Comparison of ENCODE assay signal across 16 mouse cellular contexts in the genomic region with DNA sequence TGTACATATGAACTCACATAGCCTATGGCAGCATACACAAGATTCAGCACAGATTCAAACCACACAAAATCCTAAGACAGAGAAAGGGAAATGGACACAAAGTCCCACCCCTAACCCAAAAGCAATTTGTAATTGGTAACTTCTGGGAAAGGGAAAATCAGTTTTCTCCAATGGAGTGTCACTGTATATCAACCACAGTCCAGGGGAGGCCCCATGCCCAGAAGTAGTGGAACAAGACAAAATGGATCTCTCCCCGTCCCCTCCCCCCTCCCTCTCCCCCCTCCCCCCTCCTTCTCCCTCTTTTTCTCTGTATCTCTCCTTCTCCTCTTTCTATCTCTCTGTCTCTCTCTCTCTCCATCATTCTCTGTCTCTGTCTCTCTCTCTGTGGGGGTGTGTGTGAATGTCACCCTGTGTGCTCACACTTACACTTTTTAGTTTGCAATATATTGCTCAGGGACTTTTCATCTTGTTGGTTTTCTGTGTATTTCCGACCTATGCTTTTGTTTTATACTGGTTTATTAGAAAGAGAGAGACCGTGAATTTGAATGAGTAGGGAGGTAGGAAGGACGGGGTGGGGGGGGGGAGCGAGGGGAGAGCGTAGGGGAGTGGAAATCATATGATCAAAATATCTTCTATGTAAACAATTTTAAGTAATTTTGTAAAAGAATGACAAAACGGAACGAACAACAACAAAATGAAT.
DNase-seq lines count a peak whose midpoint lies in the region; ATAC-seq lines count a peak whose summit lies in the region.
"Had no signal": no experiment of that assay in that cellular context is flagged by ENCODE, and none has a peak within 500 bp of the region (broad histone marks: within the 10 kb centered on the region; RNA-seq: fewer than 3 reads in every experiment).

No protein-coding gene starts in this region.

- no peaks in the 10 kb centered on the region for H3K27me3 ChIP-seq in hindbrain, embryonic 11.5 days (ENCODE audit: control insufficient read depth, insufficient read depth, low read length)
- no peaks in the 10 kb centered on the region for H3K27me3 ChIP-seq in hindbrain, embryonic 10.5 days (ENCODE audit: insufficient read depth, poor library complexity, severe bottlenecking)
- no peaks in the 10 kb centered on the region for H3K27me3 ChIP-seq in forebrain, embryonic 11.5 days (ENCODE audit: control insufficient read depth, insufficient read depth, low read length)
- no peaks in the 10 kb centered on the region for H3K27me3 ChIP-seq in hindbrain, embryonic 15.5 days
- H3K27me3 ChIP-seq in midbrain, embryonic 16.5 days (ENCODE audit: control insufficient read depth, insufficient read depth, low read depth, low read length) = no peaks in the 10 kb centered on the region
- H3K27me3 ChIP-seq in kidney, embryonic 14.5 days (ENCODE audit: control insufficient read depth, insufficient read depth, low read length) = no peaks in the 10 kb centered on the region
- H3K27me3 ChIP-seq: kidney, embryonic 15.5 days had no signal

- 64% methylated on average over 8 of the region's 8 CpGs for WGBS in hindbrain, embryonic 11.5 days
- 65% methylated on average over 8 of the region's 8 CpGs for WGBS in hindbrain, embryonic 10.5 days
- 44% methylated on average over 8 of the region's 8 CpGs for WGBS in forebrain, embryonic 11.5 days
- 39% methylated on average over 8 of the region's 8 CpGs for WGBS in hindbrain, embryonic 15.5 days
- 44% methylated on average over 8 of the region's 8 CpGs for WGBS in midbrain, embryonic 16.5 days
- 79% methylated on average over 8 of the region's 8 CpGs for WGBS in kidney, embryonic 14.5 days

- 0 out of 2 replicates have a peak overlapping the region, but pooled peaks have one; percentile 11 for H3K4me2 ChIP-seq in hindbrain, embryonic 11.5 days (replicated peaks; ENCODE audit: low read depth, low read length)
- peak overlapping the region; percentile 8; the same call in 1 of the 2 replicates for H3K4me2 ChIP-seq in forebrain, embryonic 11.5 days (ENCODE audit: low read depth, low read length, severe bottlenecking)
- peak overlapping the region; percentile 50 for H3K4me2 ChIP-seq in hindbrain, embryonic 15.5 days
- H3K4me2 ChIP-seq in midbrain, embryonic 16.5 days (ENCODE audit: low read length) = peak overlapping the region; percentile 37
- H3K4me2 ChIP-seq in kidney, embryonic 14.5 days (replicated peaks; ENCODE audit: low read depth, low read length) = no peak overlapping the region
- H3K4me2 ChIP-seq: kidney, embryonic 15.5 days had no signal

- no peaks in the 10 kb centered on the region for H3K4me1 ChIP-seq in hindbrain, embryonic 11.5 days (replicated peaks; ENCODE audit: control insufficient read depth, insufficient read depth, low read length)
- H3K4me1 ChIP-seq in hindbrain, embryonic 10.5 days (replicated peaks) = peaks cover 6% of the 10 kb centered on the region; the same call in 1 of the 2 replicates
- H3K4me1 ChIP-seq in forebrain, embryonic 11.5 days (replicated peaks; ENCODE audit: control insufficient read depth, insufficient read depth, low read length) = peaks cover 4% of the 10 kb centered on the region; the same call in 1 of the 2 replicates
- peaks cover 7% of the 10 kb centered on the region for H3K4me1 ChIP-seq in hindbrain, embryonic 15.5 days (replicated peaks)
- peaks cover 8% of the 10 kb centered on the region for H3K4me1 ChIP-seq in midbrain, embryonic 16.5 days (ENCODE audit: control insufficient read depth, insufficient read depth, low read length)
- no peaks in the 10 kb centered on the region for H3K4me1 ChIP-seq in kidney, embryonic 14.5 days (ENCODE audit: control insufficient read depth, insufficient read depth, low read length)
- H3K4me1 ChIP-seq: heart, embryonic 10.5 days; kidney, embryonic 15.5 days had no signal

- H3K4me3 ChIP-seq in hindbrain, embryonic 11.5 days (ENCODE audit: low read depth, low read length) = no peak overlapping the region
- H3K4me3 ChIP-seq in hindbrain, embryonic 10.5 days = no peak overlapping the region
- H3K4me3 ChIP-seq in forebrain, embryonic 11.5 days (ENCODE audit: low read depth, low read length) = no peak overlapping the region
- peak overlapping the region; percentile 20 for H3K4me3 ChIP-seq in hindbrain, embryonic 15.5 days
- peak overlapping the region; percentile 7; the same call in 1 of the 2 replicates for H3K4me3 ChIP-seq in midbrain, embryonic 16.5 days (ENCODE audit: low read depth, low read length)
- no peak overlapping the region for H3K4me3 ChIP-seq in kidney, embryonic 14.5 days (ENCODE audit: low read length)
- H3K4me3 ChIP-seq: heart, embryonic 10.5 days; kidney, embryonic 15.5 days had no signal

- no peak for DNase-seq in hindbrain, embryonic 11.5 days (ENCODE audit: low spot score)
- no peak for DNase-seq in hindbrain, embryonic 10.5 days (ENCODE audit: low spot score)
- no peak for DNase-seq in forebrain, embryonic 11.5 days (ENCODE audit: low spot score)
- no peak for DNase-seq in lung, postnatal 4 days
- DNase-seq in T-cell, adult 2 months (ENCODE audit: low spot score) = no peak
- DNase-seq: cerebellum, adult 8-10 months; gastrocnemius, postnatal 25 days; heart, postnatal 36 days; liver, postnatal 0 days; thymus, postnatal 25 days had no signal

- no peak overlapping the region for H3K27ac ChIP-seq in hindbrain, embryonic 11.5 days (ENCODE audit: low read depth, low read length)
- H3K27ac ChIP-seq in hindbrain, embryonic 10.5 days = no peak overlapping the region
- no peak overlapping the region for H3K27ac ChIP-seq in forebrain, embryonic 11.5 days (ENCODE audit: low read depth, low read length)
- no peak overlapping the region for H3K27ac ChIP-seq in hindbrain, embryonic 15.5 days (replicated peaks)
- no peak overlapping the region for H3K27ac ChIP-seq in midbrain, embryonic 16.5 days (ENCODE audit: low read length)
- H3K27ac ChIP-seq in kidney, embryonic 14.5 days (ENCODE audit: low read depth, low read length) = no peak overlapping the region
- H3K27ac ChIP-seq: heart, embryonic 10.5 days; kidney, embryonic 15.5 days; macrophage had no signal

- no peak overlapping the region for H3K9ac ChIP-seq in hindbrain, embryonic 11.5 days (ENCODE audit: low read depth, low read length)
- no peak overlapping the region for H3K9ac ChIP-seq in forebrain, embryonic 11.5 days (ENCODE audit: low read length)
- no peak overlapping the region for H3K9ac ChIP-seq in hindbrain, embryonic 15.5 days
- H3K9ac ChIP-seq in midbrain, embryonic 16.5 days (ENCODE audit: low read depth, low read length) = no peak overlapping the region
- H3K9ac ChIP-seq in kidney, embryonic 14.5 days (ENCODE audit: low read depth, low read length) = no peak overlapping the region
- H3K9ac ChIP-seq: kidney, embryonic 15.5 days; liver, postnatal 0 days had no signal

- H3K9me3 ChIP-seq in hindbrain, embryonic 11.5 days (ENCODE audit: control insufficient read depth, low read length) = no peaks in the 10 kb centered on the region
- no peaks in the 10 kb centered on the region for H3K9me3 ChIP-seq in hindbrain, embryonic 10.5 days
- no peaks in the 10 kb centered on the region for H3K9me3 ChIP-seq in forebrain, embryonic 11.5 days (ENCODE audit: control insufficient read depth, low read length)
- H3K9me3 ChIP-seq in hindbrain, embryonic 15.5 days = no peaks in the 10 kb centered on the region
- H3K9me3 ChIP-seq in midbrain, embryonic 16.5 days (replicated peaks; ENCODE audit: control insufficient read depth, low read length, poor library complexity, severe bottlenecking) = no peaks in the 10 kb centered on the region
- no peaks in the 10 kb centered on the region for H3K9me3 ChIP-seq in kidney, embryonic 14.5 days (ENCODE audit: control insufficient read depth, low read length)
- H3K9me3 ChIP-seq: heart, embryonic 10.5 days; kidney, embryonic 15.5 days had no signal

- peak; percentile 25; the same call in 1 of the 2 replicates for ATAC-seq in hindbrain, embryonic 11.5 days (ENCODE audit: low FRiP score)
- no peak for ATAC-seq in forebrain, embryonic 11.5 days (replicated peaks; ENCODE audit: low FRiP score)
- ATAC-seq in hindbrain, embryonic 15.5 days (ENCODE audit: low FRiP score, low read depth) = 0 out of 2 replicates have a peak, but pooled peaks have one; percentile 23
- ATAC-seq in midbrain, embryonic 16.5 days = no peak
- ATAC-seq in kidney, embryonic 14.5 days (ENCODE audit: low FRiP score, low TSS enrichment) = no peak
- ATAC-seq: liver, postnatal 0 days had no signal

- no peaks in the 10 kb centered on the region for H3K36me3 ChIP-seq in hindbrain, embryonic 11.5 days (ENCODE audit: control insufficient read depth, insufficient read depth, low read length)
- no peaks in the 10 kb centered on the region for H3K36me3 ChIP-seq in hindbrain, embryonic 10.5 days
- no peaks in the 10 kb centered on the region for H3K36me3 ChIP-seq in forebrain, embryonic 11.5 days (ENCODE audit: control insufficient read depth, insufficient read depth, low read length)
- no peaks in the 10 kb centered on the region for H3K36me3 ChIP-seq in hindbrain, embryonic 15.5 days
- no peaks in the 10 kb centered on the region for H3K36me3 ChIP-seq in midbrain, embryonic 16.5 days (ENCODE audit: control insufficient read depth, insufficient read depth, low read length)
- no peaks in the 10 kb centered on the region for H3K36me3 ChIP-seq in kidney, embryonic 14.5 days (ENCODE audit: control insufficient read depth, insufficient read depth, low read length)
- H3K36me3 ChIP-seq: heart, embryonic 10.5 days; kidney, embryonic 15.5 days had no signal

Comparison
In these comparisons a context has a peak if more than half of its experiments do, and no peak if none do; other contexts are left out.
1. H3K4me3 ChIP-seq: peak in hindbrain, embryonic 15.5 days (single experiment) and midbrain, embryonic 16.5 days (single experiment); none in hindbrain, embryonic 11.5 days (single experiment), hindbrain, embryonic 10.5 days (single experiment), forebrain, embryonic 11.5 days (single experiment) and kidney, embryonic 14.5 days (single experiment).
2. ATAC-seq: peak in hindbrain, embryonic 11.5 days (single experiment) and hindbrain, embryonic 15.5 days (single experiment); none in forebrain, embryonic 11.5 days (single experiment), midbrain, embryonic 16.5 days (single experiment) and kidney, embryonic 14.5 days (single experiment).